Mouse (Mus musculus): ENCODE measurements at regions not wholly inside any gene's neighbourhood (a gene's known extent, or its start where the extent isn't known, plus 50 kb on each side); places are given as distances from the start of the nearest gene placed in this dataset.

GRCm38 (mm10) chr3:130891310-130891709 is 161.1 kb upstream of the Rpl34 start:
- no peak for TF ChIP-seq CTCF (IDR thresholded peaks at IDR 0.05; ENCODE audit: control insufficient read depth, insufficient read depth, insufficient read length)
- no peak for TF ChIP-seq MYOD1 (IDR thresholded peaks at IDR 0.05; ENCODE audit: control insufficient read depth, insufficient read length, low read depth)
- no peak for TF ChIP-seq MYOG (IDR thresholded peaks at IDR 0.05; ENCODE audit: control insufficient read depth, extremely low read depth, insufficient read length)
- TF ChIP-seq USF1 (IDR thresholded peaks at IDR 0.05; ENCODE audit: low read depth): no peak
